Mouse (Mus musculus) small intestine, adult 2 months (tissue): ENCODE measurements around the gene A2ml1. TPM values are rescaled to one million over a fixed set of nuclear protein-coding genes. Genes with fewer than 3 reads are reported as not detected.

ENCODE experiments used
- H3K27ac ChIP-seq: fragments of 200-500 bp; 2 replicates; pipeline ENCODE4 v1.5.1; 2012; ENCODE audit warnings: low read depth, low read length, control low read depth, inconsistent platforms; ENCODE audit not compliant: insufficient read depth
- H3K27me3 ChIP-seq: fragments of 200-500 bp; 2 replicates; pipeline ENCODE4 v1.6.1; 2012; ENCODE audit warnings: mild to moderate bottlenecking, moderate library complexity, low read length, inconsistent platforms; ENCODE audit not compliant: control insufficient read depth, insufficient read depth
- H3K36me3 ChIP-seq: fragments of 200-500 bp; 2 replicates; pipeline ENCODE4 v1.6.1; 2012; ENCODE audit warnings: mild to moderate bottlenecking, low read length, control low read depth, inconsistent platforms; ENCODE audit not compliant: control insufficient read depth, insufficient read depth
- H3K4me1 ChIP-seq: fragments of 200-500 bp; 2 replicates; pipeline ENCODE4 v1.6.1; 2012; ENCODE audit warnings: low read length, inconsistent platforms, mixed read lengths; ENCODE audit not compliant: control insufficient read depth, insufficient read depth, insufficient read length
- H3K4me3 ChIP-seq: fragments of 200-500 bp; 2 replicates; pipeline ENCODE4 v1.5.1; 2012; ENCODE audit warnings: low read depth, mild to moderate bottlenecking, control low read depth, inconsistent platforms, low read length, moderate library complexity
- CTCF ChIP-seq: fragments of 200-500 bp; IDR thresholded peaks from 2 replicates; pipeline ENCODE4 v1.5.1; 2012; ENCODE audit warnings: low read depth, mild to moderate bottlenecking, control low read depth, inconsistent platforms, low read length, moderate library complexity, mixed read lengths; ENCODE audit not compliant: insufficient replicate concordance, insufficient read length; ENCODE audit errors: extremely low read depth
- POLR2A ChIP-seq: fragments of 200-500 bp; IDR thresholded peaks from 2 replicates; pipeline ENCODE4 v1.6.1; 2012; ENCODE audit warnings: low read depth, mild to moderate bottlenecking, control low read depth, inconsistent platforms, low read length, moderate library complexity
- WGBS: fragments of 180-500 bp; shearing (Covaris S2); methylation state at CpG from one replicate; pipeline ENCODE4 v1.1.7; 2018; 5-methylcytosine and 5-hydroxymethylcytosine counted together
- polyA plus RNA-seq: library from polyadenylated mRNA; depleted of rRNA; stranded (reverse); fragments of >200 nt; gene quantifications from 2 replicates; pipeline ENCODE4 v1.2.3, GENCODE M21; 2012

The A2ml1 gene
- polyA plus RNA-seq, 1 experiment = 0.34 TPM

- H3K4me1 ChIP-seq = peaks cover 1% of the 10 kb centered on the region; the same call in 1 of the 2 replicates
- TF ChIP-seq CTCF (no peak), POLR2A (no peak)
- no peaks in the 10 kb centered on the region for H3K27me3 ChIP-seq
- no peak overlapping the region for H3K27ac ChIP-seq
- 35% methylated on average over 4 of the region's 4 CpGs for WGBS
- no peak overlapping the region for H3K4me3 ChIP-seq
- H3K36me3 ChIP-seq = no peaks in the 10 kb centered on the region
Observed at GRCm38 (mm10) chr6:128589426-128589825, 8.0 kb upstream of the A2ml1 start.

- WGBS = 68% methylated on average over 6 of the region's 6 CpGs
- H3K36me3 ChIP-seq = no peaks in the 10 kb centered on the region
- no peak overlapping the region for H3K27ac ChIP-seq
- peaks cover 2% of the 10 kb centered on the region; the same call in 1 of the 2 replicates for H3K4me1 ChIP-seq
- no peak for TF ChIP-seq CTCF
- TF ChIP-seq POLR2A = no peak
- no peak overlapping the region for H3K4me3 ChIP-seq
- no peaks in the 10 kb centered on the region for H3K27me3 ChIP-seq
Observed at GRCm38 (mm10) chr6:128587619-128588018, 6.2 kb upstream of the A2ml1 start.

- Histone ChIP-seq H3K27ac (no peak overlapping the region), H3K4me3 (no peak overlapping the region), H3K27me3 (no peaks in the 10 kb centered on the region), H3K4me1 (peaks cover 2% of the 10 kb centered on the region; the same call in 1 of the 2 replicates), H3K36me3 (no peaks in the 10 kb centered on the region)
- TF ChIP-seq POLR2A (no peak), CTCF (no peak)
- 75% methylated on average over 11 of the region's 11 CpGs for WGBS
Observed at GRCm38 (mm10) chr6:128585642-128586245, 4.3 kb upstream of the A2ml1 start.

- 29% methylated on average over 10 of the region's 10 CpGs for WGBS
- TF ChIP-seq POLR2A (no peak), CTCF (peak; percentile 36; the same call in 1 of the 2 replicates)
- Histone ChIP-seq H3K36me3 (no peaks in the 10 kb centered on the region), H3K27ac (no peak overlapping the region), H3K4me1 (peaks cover 2% of the 10 kb centered on the region; the same call in 1 of the 2 replicates), H3K4me3 (no peak overlapping the region), H3K27me3 (no peaks in the 10 kb centered on the region)
Observed at GRCm38 (mm10) chr6:128584070-128584660, 2.8 kb upstream of the A2ml1 start.

- H3K27ac ChIP-seq = no peak overlapping the region
- TF ChIP-seq CTCF (no peak), POLR2A (no peak)
- WGBS = 78% methylated on average over 9 of the region's 9 CpGs
Observed at GRCm38 (mm10) chr6:128577301-128577700, 4.1 kb downstream of the A2ml1 start.

GRCm38 (mm10) chr6:128566589-128566988 is 14.8 kb downstream of the A2ml1 start:
- no peak overlapping the region for H3K27ac ChIP-seq
- TF ChIP-seq POLR2A (no peak), CTCF (no peak)
- no peaks in the 10 kb centered on the region for H3K36me3 ChIP-seq
- H3K4me3 ChIP-seq = no peak overlapping the region
- WGBS = 90% methylated on average over 11 of the region's 11 CpGs
- H3K27me3 ChIP-seq = no peaks in the 10 kb centered on the region
- H3K4me1 ChIP-seq = no peaks in the 10 kb centered on the region

More at GRCm38 (mm10) chr6:128577301-128577700, 4.1 kb downstream of the A2ml1 start:
- Histone ChIP-seq H3K4me3 (no peak overlapping the region), H3K36me3 (no peaks in the 10 kb centered on the region), H3K4me1 (no peaks in the 10 kb centered on the region), H3K27me3 (no peaks in the 10 kb centered on the region)

GRCm38 (mm10) chr6:128554049-128554448 is 27.4 kb downstream of the A2ml1 start:
- Histone ChIP-seq H3K36me3 (no peaks in the 10 kb centered on the region), H3K27me3 (no peaks in the 10 kb centered on the region), H3K4me1 (peaks cover 5% of the 10 kb centered on the region; the same call in 1 of the 2 replicates), H3K4me3 (no peak overlapping the region), H3K27ac (no peak overlapping the region)
- TF ChIP-seq CTCF (no peak), POLR2A (no peak)
- WGBS = 82% methylated on average over 7 of the region's 7 CpGs
